Mouse (Mus musculus) liver, adult 2 months (tissue): ENCODE results near the gene Abi1.

Source experiments
- CTCF ChIP-seq: fragments of 200-500 bp; IDR thresholded peaks from 2 replicates; pipeline ENCODE4 v1.5.1; 2011; ENCODE audit warnings: low read depth, low read length, control low read depth
- POLR2A ChIP-seq: fragments of 200-500 bp; IDR thresholded peaks from 2 replicates; pipeline ENCODE4 v1.6.1; 2011; ENCODE audit warnings: low read length, control low read depth; ENCODE audit not compliant: insufficient read depth; ENCODE audit errors: extremely low read depth

- TF ChIP-seq POLR2A = no peak
- TF ChIP-seq CTCF = no peak
These were observed 30.4 kb upstream of the Abi1 start for GRCm38 (mm10) chr2:23070491-23070890.
